Mouse (Mus musculus): ENCODE data around the gene Gpatch8.

Gene Gpatch8

GRCm38 (mm10) chr11:102448327-102448726 is 107.9 kb downstream of the Gpatch8 start:
- DNase-seq (ENCODE audit: low spot score): no peak

- DNase-seq (ENCODE audit: low spot score): no peak
Measured at GRCm38 (mm10) chr11:102447497-102447896, 108.7 kb downstream of the Gpatch8 start, which contains the start of gene Fam171a2. Gene Fam171a2 (minus strand): TSS chr11:102447682.

DNA sequence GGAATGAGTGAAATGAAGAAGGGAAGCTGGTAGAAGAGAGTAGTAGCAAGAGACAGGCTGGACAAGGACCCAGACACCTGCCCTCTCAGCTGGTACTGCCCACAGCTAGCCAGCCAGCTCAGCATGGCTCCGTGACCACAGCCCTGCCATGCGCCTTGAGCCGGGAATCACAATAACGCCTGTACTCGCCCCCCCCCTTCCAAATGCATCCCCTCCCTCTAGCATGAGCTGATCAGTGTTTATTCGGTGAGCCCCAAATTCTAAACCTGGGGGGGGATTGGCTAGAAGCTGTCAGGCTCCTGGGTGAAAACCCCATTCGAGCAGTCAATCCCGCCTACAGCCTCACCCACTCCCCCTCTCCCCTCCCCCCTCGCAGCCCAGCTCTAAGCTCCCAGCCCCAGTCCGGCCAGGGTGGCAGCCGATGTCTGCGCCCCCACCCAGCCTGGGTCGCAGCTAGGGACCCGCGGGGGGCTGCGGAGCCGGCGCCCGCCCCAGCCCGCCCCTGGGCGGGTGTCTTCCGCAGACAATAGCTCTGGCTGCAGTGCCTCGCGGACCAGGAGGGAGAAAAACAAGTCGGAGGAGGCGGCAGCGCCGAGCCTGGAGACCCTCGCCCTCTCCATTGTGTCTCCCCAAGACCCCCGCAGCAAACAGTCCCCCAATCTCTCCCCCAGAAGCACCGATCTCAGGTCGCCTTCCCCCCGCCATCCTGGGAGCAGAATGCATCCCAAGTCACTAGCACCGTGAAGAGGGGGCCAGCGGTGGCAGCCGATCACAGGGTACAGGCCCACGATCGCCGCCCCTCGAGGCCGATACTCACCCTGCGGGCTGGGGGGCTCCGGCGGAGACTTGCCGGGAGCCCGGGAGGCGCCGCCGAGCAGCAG is 109.4 kb downstream of the Gpatch8 start:
- DNase-seq (ENCODE audit: low spot score): no peak

GRCm38 (mm10) chr11:102445891-102446361 is 110.3 kb downstream of the Gpatch8 start:
- DNase-seq (ENCODE audit: low spot score): no peak

DNA sequence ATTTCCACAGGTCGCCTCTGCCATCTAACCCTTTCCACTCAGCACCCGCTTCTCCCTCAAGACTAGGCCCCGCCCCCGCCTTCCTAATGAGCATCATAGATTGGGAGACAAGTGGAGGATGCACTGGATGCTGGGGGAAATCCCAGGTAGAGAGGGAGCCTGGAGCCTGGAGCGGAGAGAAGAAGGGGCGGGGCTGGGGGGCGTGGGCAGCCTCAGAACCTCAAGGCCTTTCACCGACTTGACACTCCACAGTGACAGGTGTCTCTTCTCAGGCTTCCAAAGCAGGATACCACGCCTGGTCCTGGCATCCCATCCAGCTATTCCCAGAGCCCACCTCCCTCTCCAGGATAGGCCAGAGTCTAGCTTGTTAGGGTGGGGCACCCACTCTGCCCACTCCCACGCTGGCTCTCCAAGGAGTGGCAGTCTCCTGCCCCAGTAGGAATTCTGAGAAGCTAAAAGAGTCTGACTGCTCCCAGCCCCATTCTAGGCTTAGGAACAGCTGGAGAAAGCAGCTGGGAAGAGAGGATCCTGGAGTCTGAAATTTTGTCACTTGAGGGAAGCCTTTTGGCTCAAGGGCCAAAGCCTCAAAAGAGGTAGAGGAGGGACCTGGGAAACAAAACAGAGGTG is 110.8 kb downstream of the Gpatch8 start:
- DNase-seq (ENCODE audit: low spot score): no peak

- DNase-seq (ENCODE audit: low spot score): no peak
Measured at GRCm38 (mm10) chr11:102444781-102445180, 111.4 kb downstream of the Gpatch8 start.

DNA sequence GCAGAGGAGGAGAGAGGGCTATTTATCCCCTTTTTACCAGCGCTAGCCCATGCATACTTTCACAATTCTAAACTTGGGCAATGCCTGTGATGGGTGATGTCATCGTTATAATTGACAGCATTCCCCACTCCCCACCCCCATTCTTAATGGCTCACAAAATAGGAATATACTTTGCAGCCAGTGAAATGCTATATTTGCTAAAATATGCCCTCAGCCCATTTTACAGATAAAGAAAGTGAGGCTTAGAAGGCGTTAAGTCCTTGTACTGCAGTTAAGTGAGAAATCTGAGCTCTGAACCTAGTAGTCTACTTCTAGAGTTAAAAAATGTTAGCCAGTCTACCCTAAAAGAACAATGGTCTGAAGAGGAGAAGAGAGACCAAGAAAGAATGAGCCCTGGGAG is 111.9 kb downstream of the Gpatch8 start:
- DNase-seq (ENCODE audit: low spot score): no peak

DNA sequence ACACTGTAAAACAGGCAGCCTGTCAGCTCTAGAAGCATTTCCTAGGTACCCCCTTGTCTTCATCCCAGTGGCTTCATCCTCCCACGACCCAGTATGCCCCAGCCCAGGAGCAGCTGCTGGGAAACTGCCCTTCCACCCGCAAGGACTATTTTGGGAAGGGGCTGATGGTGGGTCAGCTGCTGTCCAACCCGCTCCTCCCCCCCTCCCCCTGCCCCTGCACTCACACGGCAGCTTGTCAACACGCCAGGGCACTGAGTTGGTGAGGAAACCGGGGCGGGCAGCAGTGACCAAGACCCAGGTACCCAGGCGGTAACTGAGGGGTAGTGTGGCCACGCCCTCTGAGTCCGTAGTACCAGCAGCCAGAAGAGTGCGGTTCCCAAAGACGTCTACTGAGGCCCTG is 112.5 kb downstream of the Gpatch8 start:
- DNase-seq (ENCODE audit: low spot score): no peak

GRCm38 (mm10) chr11:102442089-102442488 is 114.1 kb downstream of the Gpatch8 start:
- DNase-seq (ENCODE audit: low spot score): no peak

DNA sequence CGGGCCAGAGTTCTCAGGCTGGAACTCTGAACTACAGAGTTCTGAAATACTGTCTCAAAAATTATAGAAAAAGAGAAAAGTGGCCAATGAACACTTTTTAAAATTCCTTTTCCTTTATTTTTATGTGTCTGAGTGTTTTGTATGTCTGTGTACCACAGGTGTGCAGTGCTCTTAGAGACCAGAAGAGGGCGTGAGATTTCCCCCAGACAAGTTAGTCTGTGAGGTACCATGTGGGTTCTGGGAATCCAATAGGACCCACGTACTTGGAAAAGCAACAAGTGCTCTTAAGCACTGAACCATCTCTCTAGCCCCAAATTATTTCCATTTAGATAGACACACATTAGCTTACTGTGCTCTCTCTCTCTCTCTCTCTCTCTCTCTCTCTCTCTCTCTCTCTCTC is 114.8 kb downstream of the Gpatch8 start:
- no peak for DNase-seq (ENCODE audit: low spot score)

DNA sequence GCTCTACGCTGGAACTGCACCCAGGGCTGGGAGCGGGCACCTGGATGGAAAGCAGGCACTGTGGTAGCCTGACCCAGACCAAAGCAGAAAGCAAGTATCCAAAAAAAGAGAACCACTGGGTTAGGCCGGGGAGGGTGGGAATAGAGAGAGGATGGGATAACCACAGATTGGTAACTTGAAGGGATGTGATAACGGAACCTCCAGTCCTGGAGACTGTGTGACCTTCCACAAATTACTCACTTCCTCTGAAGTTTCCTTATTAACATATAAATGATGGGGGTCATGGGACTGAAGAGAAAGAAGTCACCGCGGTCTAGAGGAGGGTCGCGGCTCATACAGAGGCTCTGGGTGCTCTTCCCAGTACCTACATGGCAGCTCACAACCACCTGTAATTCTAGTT is 115.9 kb downstream of the Gpatch8 start:
- DNase-seq (ENCODE audit: low spot score): no peak

GRCm38 (mm10) chr11:102439093-102440082 is 116.8 kb downstream of the Gpatch8 start:
- no peak for DNase-seq (ENCODE audit: low spot score)

- no peak for DNase-seq (ENCODE audit: low spot score)
Measured at GRCm38 (mm10) chr11:102438212-102439092, 117.7 kb downstream of the Gpatch8 start.

- DNase-seq (ENCODE audit: low spot score): no peak
Measured at GRCm38 (mm10) chr11:102437120-102438061, 118.8 kb downstream of the Gpatch8 start.

DNA sequence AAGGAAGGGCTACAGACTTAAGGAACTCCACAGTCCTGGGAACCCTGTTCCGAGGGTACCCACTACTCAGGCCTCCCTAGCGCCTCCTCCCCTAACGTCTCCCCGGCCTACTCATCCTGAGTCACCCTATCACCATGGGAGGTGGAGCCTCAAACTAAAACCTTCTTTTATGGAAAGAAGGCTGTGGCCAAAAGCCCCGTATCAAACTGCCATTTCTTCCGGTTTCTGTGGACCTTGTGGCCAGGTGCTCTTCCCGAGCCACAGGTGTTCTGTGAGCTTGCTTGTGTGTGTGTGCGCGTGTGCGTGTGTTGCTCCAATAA is 119.8 kb downstream of the Gpatch8 start:
- no peak for DNase-seq (ENCODE audit: low spot score)

GRCm38 (mm10) chr11:102435754-102436470 is 120.3 kb downstream of the Gpatch8 start:
- DNase-seq (ENCODE audit: low spot score): no peak

- DNase-seq (ENCODE audit: low spot score): no peak
Measured at GRCm38 (mm10) chr11:102434816-102435705, 121.1 kb downstream of the Gpatch8 start.

DNA sequence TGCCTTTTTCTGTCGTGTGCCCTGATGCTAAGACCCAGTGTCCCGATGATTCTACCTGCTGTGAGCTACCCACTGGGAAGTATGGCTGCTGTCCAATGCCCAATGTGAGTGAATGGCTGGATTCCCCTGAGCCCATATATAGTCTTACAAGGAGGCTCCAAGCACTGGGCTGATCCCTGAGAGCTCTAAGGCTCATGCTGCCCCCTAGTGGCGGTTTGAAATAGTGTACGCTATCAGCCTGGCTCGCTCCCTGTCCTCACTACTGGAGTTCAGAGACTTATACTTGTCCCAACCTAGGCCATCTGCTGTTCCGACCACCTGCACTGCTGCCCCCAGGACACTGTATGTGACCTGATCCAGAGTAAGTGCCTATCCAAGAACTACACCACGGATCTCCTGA is 121.8 kb downstream of the Gpatch8 start:
- DNase-seq (ENCODE audit: low spot score): peak; percentile 74
